Mouse (Mus musculus) limb, embryonic 12.5 days (tissue): ENCODE results near the gene Gm20696. TPM values are rescaled to one million over a fixed set of nuclear protein-coding genes. Genes with fewer than 3 reads are reported as not detected.

Experiments
- ATAC-seq: fragments of 200-750 bp; cut with Nextera tagmentation; 2 replicates; pipeline ENCODE4 v1.8.0; 2017; ENCODE audit warnings: low read depth, moderate TSS enrichment; ENCODE audit not compliant: insufficient number of reproducible peaks, insufficient read depth, low FRiP score, low TSS enrichment
- H3K27ac ChIP-seq: fragments of 300-500 bp; sonication (generic); 2 replicates; pipeline ENCODE4 v1.5.1; 2016; ENCODE audit warnings: mild to moderate bottlenecking, moderate library complexity
- H3K27me3 ChIP-seq: fragments of 300-500 bp; sonication (generic); 2 replicates; pipeline ENCODE4 v1.6.1; 2016; ENCODE audit warnings: mild to moderate bottlenecking, moderate library complexity
- H3K36me3 ChIP-seq: fragments of 300-500 bp; sonication (generic); 2 replicates; pipeline ENCODE4 v1.6.1; 2016; ENCODE audit warnings: mild to moderate bottlenecking, moderate library complexity
- H3K4me1 ChIP-seq: fragments of 300-500 bp; sonication (generic); replicated peaks from 2 replicates; pipeline ENCODE4 v1.6.1; 2016
- H3K4me2 ChIP-seq: fragments of 300-500 bp; sonication (generic); 2 replicates; pipeline ENCODE4 v1.6.1; 2016; ENCODE audit warnings: mild to moderate bottlenecking, moderate library complexity
- H3K4me3 ChIP-seq: fragments of 300-500 bp; sonication (generic); replicated peaks from 2 replicates; pipeline ENCODE4 v1.5.1; 2016; ENCODE audit warnings: mild to moderate bottlenecking
- H3K9ac ChIP-seq: fragments of 300-500 bp; sonication (generic); replicated peaks from 2 replicates; pipeline ENCODE4 v1.6.1; 2016; ENCODE audit warnings: mild to moderate bottlenecking, moderate library complexity
- H3K9me3 ChIP-seq: fragments of 300-500 bp; sonication (generic); 2 replicates; pipeline ENCODE4 v1.6.1; 2016; ENCODE audit warnings: mild to moderate bottlenecking, moderate library complexity
- WGBS: fragments of 180-500 bp; shearing (Covaris S2); methylation state at CpG from one replicate; pipeline ENCODE4 v1.1.7; 2016; 5-methylcytosine and 5-hydroxymethylcytosine counted together
- polyA plus RNA-seq: library from polyadenylated mRNA; unstranded; fragments of >200 nt; fragmentation: Nextera tagmentation; extraction: Ambion mirVana; gene quantifications from 2 replicates; pipeline ENCODE4 v1.2.1, GENCODE M21; 2016

Gm20696 gene
- polyA plus RNA-seq, 1 experiment from 2014 or later = 7.6 TPM

- no peak overlapping the region for H3K27ac ChIP-seq
- WGBS = 73% methylated on average over 7 of the region's 7 CpGs
- no peak for ATAC-seq
- H3K36me3 ChIP-seq = peaks cover 4% of the 10 kb centered on the region; the same call in 1 of the 2 replicates
- peaks cover 20% of the 10 kb centered on the region for H3K4me1 ChIP-seq
- H3K27me3 ChIP-seq = no peaks in the 10 kb centered on the region
- H3K9ac ChIP-seq = no peak overlapping the region
- no peaks in the 10 kb centered on the region for H3K9me3 ChIP-seq
- no peak overlapping the region for H3K4me2 ChIP-seq
- H3K4me3 ChIP-seq = no peak overlapping the region
Measured at GRCm38 (mm10) chr6:99498082-99498481, 168.5 kb downstream of the Gm20696 start.

GRCm38 (mm10) chr6:99496114-99496513 is 170.5 kb downstream of the Gm20696 start:
- H3K9ac ChIP-seq = no peak overlapping the region
- no peak overlapping the region for H3K27ac ChIP-seq
- H3K36me3 ChIP-seq = no peaks in the 10 kb centered on the region
- H3K9me3 ChIP-seq = no peaks in the 10 kb centered on the region
- no peak for ATAC-seq
- H3K4me1 ChIP-seq = peaks cover 28% of the 10 kb centered on the region
- 63% methylated on average over 5 of the region's 5 CpGs for WGBS
- H3K4me2 ChIP-seq = no peak overlapping the region
- no peaks in the 10 kb centered on the region for H3K27me3 ChIP-seq
- H3K4me3 ChIP-seq = no peak overlapping the region

GRCm38 (mm10) chr6:99492937-99493336 is 173.7 kb downstream of the Gm20696 start:
- Histone ChIP-seq H3K36me3 (no peaks in the 10 kb centered on the region), H3K9ac (no peak overlapping the region), H3K9me3 (no peaks in the 10 kb centered on the region), H3K27me3 (no peaks in the 10 kb centered on the region), H3K4me1 (peaks cover 35% of the 10 kb centered on the region), H3K27ac (no peak overlapping the region), H3K4me2 (no peak overlapping the region), H3K4me3 (no peak overlapping the region)
- WGBS = 36% methylated on average over 3 of the region's 3 CpGs
- no peak for ATAC-seq

- Histone ChIP-seq H3K9ac (no peak overlapping the region), H3K27me3 (no peaks in the 10 kb centered on the region), H3K4me2 (no peak overlapping the region), H3K36me3 (no peaks in the 10 kb centered on the region), H3K9me3 (no peaks in the 10 kb centered on the region), H3K4me1 (peaks cover 30% of the 10 kb centered on the region), H3K27ac (no peak overlapping the region), H3K4me3 (no peak overlapping the region)
- 85% methylated on average over 6 of the region's 6 CpGs for WGBS
- no peak for ATAC-seq
Measured at GRCm38 (mm10) chr6:99491979-99492544, 174.5 kb downstream of the Gm20696 start.

- ATAC-seq = no peak
- Histone ChIP-seq H3K4me3 (no peak overlapping the region), H3K27ac (no peak overlapping the region), H3K4me2 (no peak overlapping the region), H3K27me3 (no peaks in the 10 kb centered on the region), H3K9ac (no peak overlapping the region), H3K36me3 (no peaks in the 10 kb centered on the region), H3K9me3 (no peaks in the 10 kb centered on the region), H3K4me1 (peaks cover 27% of the 10 kb centered on the region)
- 85% methylated on average over 3 of the region's 3 CpGs for WGBS
Measured at GRCm38 (mm10) chr6:99491146-99491545, 175.5 kb downstream of the Gm20696 start.

- Histone ChIP-seq H3K27me3 (no peaks in the 10 kb centered on the region), H3K36me3 (no peaks in the 10 kb centered on the region), H3K4me1 (peaks cover 36% of the 10 kb centered on the region), H3K27ac (no peak overlapping the region), H3K4me3 (no peak overlapping the region), H3K9me3 (no peaks in the 10 kb centered on the region), H3K9ac (no peak overlapping the region), H3K4me2 (no peak overlapping the region)
- no peak for ATAC-seq
- 73% methylated on average over 8 of the region's 8 CpGs for WGBS
Measured at GRCm38 (mm10) chr6:99489900-99490648, 176.5 kb downstream of the Gm20696 start.

- no peak for ATAC-seq
- Histone ChIP-seq H3K4me3 (no peak overlapping the region), H3K27ac (no peak overlapping the region), H3K27me3 (no peaks in the 10 kb centered on the region), H3K36me3 (no peaks in the 10 kb centered on the region), H3K9ac (no peak overlapping the region), H3K9me3 (no peaks in the 10 kb centered on the region), H3K4me2 (no peak overlapping the region), H3K4me1 (peaks cover 43% of the 10 kb centered on the region)
- WGBS = 44% methylated on average over 10 of the region's 10 CpGs
Measured at GRCm38 (mm10) chr6:99489423-99489822, 177.2 kb downstream of the Gm20696 start.

GRCm38 (mm10) chr6:99485884-99486640 is 180.5 kb downstream of the Gm20696 start:
- 63% methylated on average over 12 of the region's 12 CpGs for WGBS

GRCm38 (mm10) chr6:99485217-99485883 is 181.2 kb downstream of the Gm20696 start:
- Histone ChIP-seq H3K4me3 (peak overlapping the region; percentile 25), H3K4me2 (peak overlapping the region; percentile 54), H3K9ac (0 out of 2 replicates have a peak overlapping the region, but pooled peaks have one; percentile 23), H3K36me3 (0 out of 2 replicates have a peak, but pooled peaks cover 1% of the 10 kb centered on the region), H3K9me3 (no peaks in the 10 kb centered on the region), H3K27ac (peak overlapping the region; percentile 92), H3K4me1 (peaks cover 63% of the 10 kb centered on the region), H3K27me3 (no peaks in the 10 kb centered on the region)
- ATAC-seq = peak; percentile 88
- WGBS = 16% methylated on average over 20 of the region's 20 CpGs

More at GRCm38 (mm10) chr6:99485884-99486640, 180.5 kb downstream of the Gm20696 start:
- Histone ChIP-seq H3K4me1 (peaks cover 65% of the 10 kb centered on the region), H3K27me3 (no peaks in the 10 kb centered on the region), H3K36me3 (no peaks in the 10 kb centered on the region), H3K4me2 (peak overlapping the region; percentile 54), H3K4me3 (no peak overlapping the region), H3K27ac (peak overlapping the region; percentile 92), H3K9ac (no peak overlapping the region), H3K9me3 (no peaks in the 10 kb centered on the region)
- ATAC-seq = no peak

GRCm38 (mm10) chr6:99484884-99485216 is 181.7 kb downstream of the Gm20696 start:
- Histone ChIP-seq H3K27me3 (no peaks in the 10 kb centered on the region), H3K36me3 (0 out of 2 replicates have a peak, but pooled peaks cover 3% of the 10 kb centered on the region), H3K4me2 (peak overlapping the region; percentile 54), H3K4me3 (peak overlapping the region; percentile 25), H3K27ac (peak overlapping the region; percentile 92), H3K9ac (0 out of 2 replicates have a peak overlapping the region, but pooled peaks have one; percentile 23), H3K4me1 (peaks cover 63% of the 10 kb centered on the region), H3K9me3 (no peaks in the 10 kb centered on the region)
- ATAC-seq = no peak
- WGBS = 6% methylated on average over 8 of the region's 8 CpGs
